Mouse (Mus musculus) heart, postnatal 0 days (tissue): Measurements from ENCODE around the gene Rere. TPM values are rescaled to one million over a fixed set of nuclear protein-coding genes. Genes with fewer than 3 reads are reported as not detected.
A peak's percentile ranks its signal among the peaks of the same experiment; 100 is the strongest.

Experiments used
- ATAC-seq: fragments of 200-750 bp; cut with Nextera tagmentation; 2 replicates; pipeline ENCODE4 v1.8.0; 2017; ENCODE audit warnings: low read depth, moderate number of reproducible peaks, moderate library complexity; ENCODE audit not compliant: insufficient read depth
- DNase-seq: peaks from one replicate; pipeline ENCODE4 v3.0.0-alpha.2; 2016; ENCODE audit warnings: low spot score
- H3K27ac ChIP-seq: fragments of 300-500 bp; sonication (generic); 2 replicates; pipeline ENCODE4 v1.5.1; 2014; ENCODE audit warnings: low read depth, mild to moderate bottlenecking
- H3K27me3 ChIP-seq: fragments of 300-500 bp; sonication (generic); 2 replicates; pipeline ENCODE4 v1.6.1; 2014; ENCODE audit warnings: low read length, mixed read lengths; ENCODE audit not compliant: control insufficient read depth, insufficient read depth
- H3K36me3 ChIP-seq: fragments of 300-500 bp; sonication (generic); replicated peaks from 2 replicates; pipeline ENCODE4 v1.6.1; 2014; ENCODE audit warnings: low read length, mixed read lengths; ENCODE audit not compliant: control insufficient read depth, insufficient read depth
- H3K4me1 ChIP-seq: fragments of 300-500 bp; sonication (generic); 2 replicates; pipeline ENCODE4 v1.6.1; 2014; ENCODE audit warnings: antibody characterized with exemption; ENCODE audit not compliant: control insufficient read depth, insufficient read depth
- H3K4me2 ChIP-seq: fragments of 300-500 bp; sonication (generic); 2 replicates; pipeline ENCODE4 v1.6.1; 2014; ENCODE audit warnings: low read depth, mild to moderate bottlenecking, low read length, moderate library complexity
- H3K4me3 ChIP-seq: fragments of 300-500 bp; sonication (generic); 2 replicates; pipeline ENCODE4 v1.5.1; 2014; ENCODE audit warnings: low read depth, low read length
- H3K9ac ChIP-seq: fragments of 300-500 bp; sonication (generic); replicated peaks from 2 replicates; pipeline ENCODE4 v1.6.1; 2014; ENCODE audit warnings: low read depth, low read length, mixed read lengths
- H3K9me3 ChIP-seq: fragments of 300-500 bp; sonication (generic); replicated peaks from 2 replicates; pipeline ENCODE4 v1.6.1; 2016; ENCODE audit warnings: low read length; ENCODE audit not compliant: control insufficient read depth
- CTCF ChIP-seq: IDR thresholded peaks from 2 replicates; pipeline ENCODE4 v1.5.1; 2016; ENCODE audit warnings: antibody characterized with exemption, control low read depth, low read depth
- EP300 ChIP-seq: IDR thresholded peaks from 2 replicates; pipeline ENCODE4 v1.6.1; 2016; ENCODE audit warnings: antibody characterized with exemption, low read depth
- WGBS: fragments of 180-500 bp; shearing (Covaris S2); extraction: QIAGEN DNeasy Blood & Tissue Kit; methylation state at CpG from one replicate; pipeline ENCODE4 v1.1.7; 2014; 5-methylcytosine and 5-hydroxymethylcytosine counted together
- polyA plus RNA-seq: library from polyadenylated mRNA; unstranded; fragments of >200 nt; fragmentation: Nextera tagmentation; extraction: Ambion mirVana; gene quantifications from 2 replicates; pipeline ENCODE4 v1.2.1, GENCODE M21; 2015
- total RNA-seq: library from RNA; depleted of rRNA; stranded (reverse); fragments of >200 nt; gene quantifications from 2 replicates; pipeline ENCODE4 v1.2.3, GENCODE M21; 2014; ENCODE audit warnings: low replicate concordance

Rere gene
- total and polyA plus RNA-seq, 2 experiments from 2014 or later = 14.6 to 17.9 TPM

DNA sequence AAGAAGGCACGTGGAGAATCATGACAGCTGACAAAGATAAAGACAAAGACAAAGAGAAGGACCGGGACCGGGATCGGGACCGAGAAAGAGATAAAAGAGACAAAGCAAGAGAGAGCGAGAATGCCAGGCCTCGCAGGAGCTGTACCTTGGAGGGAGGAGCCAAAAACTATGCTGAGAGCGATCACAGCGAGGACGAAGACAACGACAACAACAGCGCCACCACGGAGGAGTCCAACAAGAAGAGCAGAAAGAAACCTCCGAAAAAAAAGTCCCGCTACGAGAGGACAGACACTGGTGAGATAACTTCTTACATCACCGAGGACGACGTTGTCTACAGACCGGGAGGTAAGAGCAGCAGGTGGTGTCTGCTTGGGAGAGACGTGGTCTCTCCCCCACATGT, 124.9 kb downstream of the Rere start:
- Histone ChIP-seq H3K27me3 (no peaks in the 10 kb centered on the region), H3K27ac (peak overlapping the region; percentile 43; the same call in 1 of the 2 replicates), H3K9me3 (no peaks in the 10 kb centered on the region), H3K36me3 (peaks cover 27% of the 10 kb centered on the region; the same call in 1 of the 2 replicates), H3K4me1 (peaks cover 52% of the 10 kb centered on the region), H3K9ac (0 out of 2 replicates have a peak overlapping the region, but pooled peaks have one; percentile 0), H3K4me2 (peak overlapping the region; percentile 47), H3K4me3 (peak overlapping the region; percentile 13; the same call in 1 of the 2 replicates)
- WGBS = 26% methylated on average over 21 of the region's 21 CpGs
- no peak for TF ChIP-seq CTCF
- TF ChIP-seq EP300 = no peak
- ATAC-seq (no peak), DNase-seq (no peak)

DNA sequence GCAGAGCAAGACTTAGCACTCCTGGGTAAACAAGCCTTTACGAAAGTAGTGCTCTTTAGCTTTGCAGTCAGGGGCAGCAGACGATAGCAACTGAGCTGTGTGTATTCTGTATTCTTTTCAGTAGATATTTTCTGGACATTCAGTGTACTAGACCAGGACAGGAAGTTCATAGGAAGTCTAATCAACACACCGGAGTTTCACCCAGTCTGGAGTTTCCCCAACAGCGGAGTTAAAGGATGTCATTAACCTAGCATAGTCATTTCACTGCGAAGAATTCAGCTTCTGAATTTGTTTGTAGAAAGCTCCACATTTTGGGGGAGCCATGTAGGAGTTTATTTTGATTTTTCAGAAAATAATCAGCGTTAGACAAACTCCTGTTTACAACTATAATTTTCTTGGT, 125.4 kb downstream of the Rere start:
- H3K4me2 ChIP-seq = peak overlapping the region; percentile 47
- TF ChIP-seq CTCF = no peak
- TF ChIP-seq EP300 = no peak
- 0 out of 2 replicates have a peak overlapping the region, but pooled peaks have one; percentile 13 for H3K4me3 ChIP-seq
- H3K4me1 ChIP-seq = peaks cover 47% of the 10 kb centered on the region
- DNase-seq (no peak), ATAC-seq (no peak)
- peak overlapping the region; percentile 43; the same call in 1 of the 2 replicates for H3K27ac ChIP-seq
- peaks cover 27% of the 10 kb centered on the region; the same call in 1 of the 2 replicates for H3K36me3 ChIP-seq
- no peak overlapping the region for H3K9ac ChIP-seq
- no peaks in the 10 kb centered on the region for H3K27me3 ChIP-seq
- 67% methylated on average over 6 of the region's 6 CpGs for WGBS
- H3K9me3 ChIP-seq = no peaks in the 10 kb centered on the region

DNA sequence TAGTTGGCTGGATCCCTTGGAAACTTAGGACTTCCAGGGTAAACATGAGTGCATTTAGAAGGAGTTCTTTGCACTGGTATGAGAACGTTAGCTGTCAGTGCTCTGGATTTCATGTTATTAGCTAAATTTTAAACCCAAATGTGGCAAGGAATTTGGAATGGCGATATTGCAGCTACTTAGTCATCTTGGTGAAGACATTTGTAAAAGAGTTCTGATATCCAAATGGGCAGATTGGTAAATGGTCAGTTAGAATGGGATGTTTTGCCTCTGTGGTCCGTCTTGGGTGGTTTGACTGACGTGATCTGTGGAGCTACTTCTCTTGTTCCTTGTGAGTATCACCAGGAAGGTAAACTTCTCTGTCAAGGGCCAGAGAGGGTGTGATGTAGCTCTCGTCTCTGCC, 132.8 kb downstream of the Rere start:
- TF ChIP-seq EP300 (no peak), CTCF (no peak)
- Histone ChIP-seq H3K9me3 (no peaks in the 10 kb centered on the region), H3K4me2 (no peak overlapping the region), H3K27me3 (no peaks in the 10 kb centered on the region), H3K9ac (no peak overlapping the region), H3K4me3 (no peak overlapping the region), H3K4me1 (no peaks in the 10 kb centered on the region; the same call in 1 of the 2 replicates), H3K36me3 (peaks cover 11% of the 10 kb centered on the region; the same call in 1 of the 2 replicates), H3K27ac (no peak overlapping the region)
- no peak for ATAC-seq
- 71% methylated on average over 5 of the region's 5 CpGs for WGBS
- no peak for DNase-seq

DNA sequence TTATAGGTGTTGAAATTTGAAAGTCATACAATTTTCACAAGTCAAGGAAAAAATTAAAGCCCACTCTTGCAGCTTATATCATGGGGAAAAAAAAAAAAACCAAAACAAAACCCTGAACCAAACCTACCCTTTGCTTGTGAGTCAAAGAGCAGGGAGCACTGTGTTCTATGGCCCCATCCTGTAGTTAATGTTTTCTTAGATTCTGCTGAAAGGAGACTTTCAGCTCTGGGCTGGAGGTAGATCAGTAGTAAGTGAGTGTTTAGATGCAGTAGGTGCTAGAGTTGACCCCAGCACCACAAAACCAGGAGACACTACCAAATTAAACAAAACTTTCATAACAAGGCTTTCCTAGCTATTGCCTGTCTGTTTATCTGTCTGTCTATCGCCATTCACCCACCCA, 133.3 kb downstream of the Rere start:
- no peaks in the 10 kb centered on the region; the same call in 1 of the 2 replicates for H3K4me1 ChIP-seq
- no peaks in the 10 kb centered on the region for H3K9me3 ChIP-seq
- H3K27me3 ChIP-seq = no peaks in the 10 kb centered on the region
- DNase-seq (no peak), ATAC-seq (no peak)
- H3K9ac ChIP-seq = no peak overlapping the region
- H3K36me3 ChIP-seq = 0 out of 2 replicates have a peak, but pooled peaks cover 6% of the 10 kb centered on the region
- H3K4me2 ChIP-seq = no peak overlapping the region
- WGBS = 97% methylated on average over 1 of the region's 1 CpGs
- no peak overlapping the region for H3K27ac ChIP-seq
- no peak overlapping the region for H3K4me3 ChIP-seq
- TF ChIP-seq EP300 = no peak
- TF ChIP-seq CTCF = no peak

DNA sequence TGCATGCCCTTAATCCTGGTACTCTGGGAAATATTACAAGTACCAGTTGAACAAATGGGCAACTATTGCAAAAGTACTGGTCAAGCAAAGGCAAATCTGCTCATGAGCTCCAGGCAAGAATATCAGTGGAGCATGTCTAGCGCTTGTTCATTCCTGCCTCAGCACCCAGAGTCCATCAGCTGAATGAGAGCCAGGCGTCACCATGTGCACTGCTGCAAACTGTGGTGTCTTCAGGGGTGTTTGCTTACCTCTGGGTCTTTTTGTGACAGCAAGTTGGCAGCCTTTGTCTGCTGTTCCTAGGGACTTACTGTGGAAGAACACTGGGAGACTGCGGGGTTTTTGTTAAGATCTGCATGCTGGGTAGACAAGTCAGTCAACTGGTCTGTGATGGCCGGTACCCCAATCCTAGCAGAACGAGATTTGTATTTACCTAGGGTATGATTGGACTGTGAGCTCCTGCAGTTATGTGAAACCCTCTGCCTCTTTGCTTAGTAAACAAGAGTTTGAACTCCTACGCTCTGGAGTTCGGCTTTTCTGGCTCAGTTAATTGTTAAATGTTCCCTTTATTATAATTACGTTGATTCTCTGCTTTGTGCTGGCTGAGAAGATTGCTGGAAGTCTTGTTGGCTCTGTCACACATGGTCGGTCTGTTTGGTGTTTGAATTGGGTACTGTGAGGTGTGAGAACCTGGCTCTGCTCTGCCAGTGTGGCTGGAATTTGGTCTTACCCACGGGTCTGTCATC, 134.0 kb downstream of the Rere start:
- no peaks in the 10 kb centered on the region; the same call in 1 of the 2 replicates for H3K4me1 ChIP-seq
- 0 out of 2 replicates have a peak, but pooled peaks cover 2% of the 10 kb centered on the region for H3K36me3 ChIP-seq
- H3K9ac ChIP-seq = no peak overlapping the region
- no peaks in the 10 kb centered on the region for H3K9me3 ChIP-seq
- ATAC-seq (no peak), DNase-seq (no peak)
- TF ChIP-seq CTCF (no peak), EP300 (no peak)
- WGBS = 82% methylated on average over 10 of the region's 10 CpGs
- H3K27me3 ChIP-seq = no peaks in the 10 kb centered on the region
- no peak overlapping the region for H3K4me3 ChIP-seq
- H3K4me2 ChIP-seq = no peak overlapping the region
- no peak overlapping the region for H3K27ac ChIP-seq
